Mouse (Mus musculus): Measurements from ENCODE around the gene Wars. TPM values are rescaled to one million over a fixed set of nuclear protein-coding genes. Genes with fewer than 3 reads are reported as not detected.

Wars gene
- polyA plus RNA-seq, 1 experiment from 2014 or later: 59.9 TPM

DNA sequence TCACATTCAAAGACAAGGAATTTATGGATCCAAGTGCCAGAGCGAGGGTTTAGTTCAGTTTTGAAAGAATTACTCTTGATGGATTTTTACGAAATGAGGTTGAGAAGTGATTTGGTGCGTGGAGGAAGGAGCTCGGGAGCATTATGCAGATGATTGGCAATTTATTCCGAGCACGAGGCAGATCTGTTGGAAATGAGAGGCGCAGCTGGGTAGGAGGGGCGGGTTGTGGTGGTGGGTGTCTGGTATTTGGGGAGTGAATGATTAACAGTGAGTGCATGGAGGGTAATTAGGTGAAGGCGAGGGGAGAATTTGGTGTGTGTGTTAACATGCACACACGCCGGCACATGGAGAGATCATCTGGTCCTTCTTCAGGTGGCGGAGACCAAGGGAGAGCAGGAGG, 12.4 kb upstream of the Wars start:
- Histone ChIP-seq H3K4me3 (no peak overlapping the region), H3K36me3 (no peaks in the 10 kb centered on the region), H3K4me1 (no peaks in the 10 kb centered on the region; the same call in 1 of the 2 replicates), H3K4me2 (no peak overlapping the region), H3K27ac (replicated peaks) (no peak overlapping the region), H3K27me3 (replicated peaks) (peaks cover 10% of the 10 kb centered on the region; the same call in 1 of the 2 replicates), H3K9ac (no peak overlapping the region), H3K9me3 (no peaks in the 10 kb centered on the region)
- 78% methylated on average over 12 of the region's 12 CpGs for WGBS
- no peak for ATAC-seq (ENCODE audit: extremely low read depth, insufficient number of reproducible peaks, low FRiP score, low TSS enrichment)

DNA sequence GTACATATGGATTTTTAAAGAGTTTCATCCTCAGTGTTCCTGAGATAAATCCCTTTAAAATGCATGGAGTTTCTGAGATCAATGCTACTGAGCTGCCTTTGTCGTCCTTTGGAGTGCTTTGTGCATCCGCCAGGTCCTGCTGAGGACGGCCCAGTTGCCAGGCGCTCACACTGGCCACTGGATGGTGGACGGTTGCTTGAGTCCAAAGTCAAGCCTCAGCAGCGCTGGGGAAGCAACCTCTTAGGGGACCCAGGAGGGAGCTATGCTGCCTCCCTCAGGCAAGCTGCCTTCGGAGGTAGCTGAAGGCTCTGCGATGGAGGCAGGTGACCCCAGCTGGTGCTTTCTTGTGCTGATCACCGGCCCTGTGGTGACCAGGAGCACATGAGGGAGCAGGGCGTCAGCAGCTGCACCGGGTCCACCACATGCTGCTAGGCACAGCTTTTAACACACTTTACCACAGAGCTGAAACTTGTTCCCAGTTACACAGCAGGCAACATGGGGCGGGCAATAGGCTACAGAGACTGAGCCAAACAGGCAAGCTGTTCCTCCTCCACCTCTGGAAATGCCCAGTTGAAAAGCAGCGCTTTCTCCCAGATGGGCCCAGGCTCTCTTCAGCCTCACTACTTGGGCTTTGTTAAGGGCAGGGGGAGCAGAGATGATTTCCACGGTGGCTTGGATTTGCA, 11.8 kb upstream of the Wars start:
- Histone ChIP-seq H3K4me3 (no peak overlapping the region), H3K9ac (no peak overlapping the region), H3K9me3 (no peaks in the 10 kb centered on the region), H3K36me3 (no peaks in the 10 kb centered on the region), H3K27ac (replicated peaks) (no peak overlapping the region), H3K27me3 (replicated peaks) (peaks cover 10% of the 10 kb centered on the region; the same call in 1 of the 2 replicates), H3K4me1 (peaks cover 5% of the 10 kb centered on the region), H3K4me2 (no peak overlapping the region)
- ATAC-seq (ENCODE audit: extremely low read depth, insufficient number of reproducible peaks, low FRiP score, low TSS enrichment): no peak
- WGBS: 54% methylated on average over 14 of the region's 14 CpGs

DNA sequence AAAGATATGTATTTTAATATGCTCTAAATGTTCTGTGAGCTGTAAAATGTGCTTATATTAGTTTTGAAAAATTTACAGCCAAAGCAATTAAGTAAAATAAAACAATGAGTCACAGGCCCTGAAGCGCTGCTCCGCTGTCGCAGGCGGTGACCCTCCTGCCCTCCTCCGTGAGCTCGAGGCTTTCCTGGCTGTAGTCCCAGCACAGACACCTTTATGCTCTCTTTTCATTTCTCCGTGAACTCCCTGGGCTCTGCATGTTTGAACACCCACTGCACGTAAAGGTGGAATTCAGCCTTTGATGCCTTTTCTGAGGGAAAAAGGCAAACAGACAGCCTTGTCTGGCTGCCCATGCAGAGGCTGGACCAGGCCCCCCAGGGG, 10.3 kb upstream of the Wars start:
- no peak overlapping the region for H3K4me2 ChIP-seq
- no peak for ATAC-seq (ENCODE audit: extremely low read depth, insufficient number of reproducible peaks, low FRiP score, low TSS enrichment)
- no peak overlapping the region for H3K4me3 ChIP-seq
- H3K27me3 ChIP-seq (replicated peaks): peaks cover 10% of the 10 kb centered on the region; the same call in 1 of the 2 replicates
- WGBS: 61% methylated on average over 8 of the region's 8 CpGs
- peaks cover 5% of the 10 kb centered on the region for H3K4me1 ChIP-seq
- H3K9ac ChIP-seq: no peak overlapping the region
- no peaks in the 10 kb centered on the region for H3K9me3 ChIP-seq
- no peak overlapping the region for H3K27ac ChIP-seq (replicated peaks)
- H3K36me3 ChIP-seq: no peaks in the 10 kb centered on the region

DNA sequence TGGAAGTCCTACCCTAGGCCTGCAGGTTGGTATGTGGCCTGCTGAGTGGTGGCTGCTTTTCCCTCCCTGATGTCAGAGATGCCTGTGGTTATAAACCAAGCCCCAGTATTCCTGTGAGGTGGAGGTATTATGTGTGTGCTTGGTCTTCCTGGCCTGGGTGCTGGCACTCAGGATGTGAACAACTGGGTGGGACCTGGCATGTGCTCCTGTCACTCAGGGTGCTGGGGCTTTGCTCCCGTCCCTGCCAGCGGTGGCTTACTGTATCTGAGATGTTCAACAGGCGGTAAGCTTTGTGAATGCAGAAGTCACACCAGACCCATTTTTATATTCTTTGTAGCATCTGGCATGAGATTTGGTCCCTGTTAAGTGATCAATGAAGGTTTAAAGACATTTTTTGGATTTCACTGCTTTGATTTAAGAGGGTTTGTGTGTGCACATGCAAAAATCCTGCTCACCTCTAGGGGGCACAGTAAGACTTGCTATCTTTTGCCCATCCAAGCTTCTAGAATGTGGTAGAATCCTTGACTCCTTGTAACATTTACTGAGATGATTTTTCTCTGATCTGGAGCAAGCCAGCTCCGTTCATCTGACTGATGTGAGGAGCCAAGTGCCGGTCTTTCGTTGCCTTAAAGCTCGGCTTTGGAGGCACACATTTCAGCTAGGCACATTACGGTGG, 9.8 kb upstream of the Wars start:
- H3K4me2 ChIP-seq: no peak overlapping the region
- no peak overlapping the region for H3K9ac ChIP-seq
- WGBS: 85% methylated on average over 8 of the region's 8 CpGs
- H3K36me3 ChIP-seq: no peaks in the 10 kb centered on the region
- no peak overlapping the region for H3K27ac ChIP-seq (replicated peaks)
- no peak for ATAC-seq (ENCODE audit: extremely low read depth, insufficient number of reproducible peaks, low FRiP score, low TSS enrichment)
- H3K4me1 ChIP-seq: peaks cover 5% of the 10 kb centered on the region
- no peak overlapping the region for H3K4me3 ChIP-seq
- H3K9me3 ChIP-seq: no peaks in the 10 kb centered on the region
- H3K27me3 ChIP-seq (replicated peaks): peaks cover 10% of the 10 kb centered on the region; the same call in 1 of the 2 replicates

DNA sequence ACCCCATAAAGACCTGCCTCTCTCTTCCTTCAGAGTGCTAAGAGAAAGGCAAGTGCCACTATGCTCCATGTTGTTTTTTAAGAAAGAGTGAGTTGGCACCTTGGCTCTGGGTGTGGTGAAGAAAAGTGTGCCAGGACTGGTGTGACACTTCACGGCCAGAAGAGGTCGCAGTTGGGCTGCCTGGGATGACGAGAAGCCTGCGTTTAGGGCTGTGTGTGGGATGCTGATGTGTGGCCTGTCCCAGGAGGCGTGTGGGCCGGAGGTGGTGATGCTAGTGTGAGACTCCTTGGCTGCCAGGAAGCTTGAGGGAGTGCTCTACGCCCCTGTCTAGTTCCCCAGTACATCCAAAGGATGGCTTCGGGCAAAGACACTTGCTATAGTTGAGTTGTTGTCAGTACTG, 9.0 kb upstream of the Wars start:
- H3K27ac ChIP-seq (replicated peaks): no peak overlapping the region
- H3K9me3 ChIP-seq: no peaks in the 10 kb centered on the region
- WGBS: 20% methylated on average over 8 of the region's 8 CpGs
- H3K4me3 ChIP-seq: no peak overlapping the region
- ATAC-seq (ENCODE audit: extremely low read depth, insufficient number of reproducible peaks, low FRiP score, low TSS enrichment): 0 out of 2 replicates have a peak, but pooled peaks have one; percentile 25
- peaks cover 4% of the 10 kb centered on the region; the same call in 1 of the 2 replicates for H3K36me3 ChIP-seq
- H3K9ac ChIP-seq: no peak overlapping the region
- H3K4me2 ChIP-seq: no peak overlapping the region
- peaks cover 10% of the 10 kb centered on the region; the same call in 1 of the 2 replicates for H3K27me3 ChIP-seq (replicated peaks)
- peaks cover 5% of the 10 kb centered on the region for H3K4me1 ChIP-seq

DNA sequence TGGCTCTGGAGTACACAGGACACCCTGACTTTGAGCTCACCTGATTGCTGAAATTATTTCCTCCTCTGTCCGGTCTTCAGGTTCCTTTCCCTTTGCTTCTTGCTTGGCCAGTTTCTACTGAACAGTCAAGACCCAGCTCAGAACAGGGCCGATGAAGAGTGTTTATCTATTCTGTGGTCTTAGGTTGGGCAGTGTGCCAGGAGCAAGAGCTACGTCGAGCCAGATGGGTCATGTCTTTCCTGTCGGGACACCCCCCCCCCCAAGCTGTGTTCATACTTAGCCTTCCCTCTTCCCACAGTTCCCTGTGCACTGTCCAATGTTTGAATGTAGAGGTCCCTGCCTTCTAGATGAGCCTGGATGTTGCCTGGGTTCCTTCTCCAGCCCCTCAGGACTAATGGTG, 7.4 kb upstream of the Wars start:
- H3K27ac ChIP-seq (replicated peaks): no peak overlapping the region
- H3K4me3 ChIP-seq: no peak overlapping the region
- no peak overlapping the region for H3K4me2 ChIP-seq
- H3K9me3 ChIP-seq: no peaks in the 10 kb centered on the region
- ATAC-seq (ENCODE audit: extremely low read depth, insufficient number of reproducible peaks, low FRiP score, low TSS enrichment): no peak
- H3K9ac ChIP-seq: no peak overlapping the region
- peaks cover 10% of the 10 kb centered on the region; the same call in 1 of the 2 replicates for H3K27me3 ChIP-seq (replicated peaks)
- WGBS: 30% methylated on average over 5 of the region's 5 CpGs
- H3K36me3 ChIP-seq: peaks cover 4% of the 10 kb centered on the region; the same call in 1 of the 2 replicates
- peaks cover 5% of the 10 kb centered on the region for H3K4me1 ChIP-seq

DNA sequence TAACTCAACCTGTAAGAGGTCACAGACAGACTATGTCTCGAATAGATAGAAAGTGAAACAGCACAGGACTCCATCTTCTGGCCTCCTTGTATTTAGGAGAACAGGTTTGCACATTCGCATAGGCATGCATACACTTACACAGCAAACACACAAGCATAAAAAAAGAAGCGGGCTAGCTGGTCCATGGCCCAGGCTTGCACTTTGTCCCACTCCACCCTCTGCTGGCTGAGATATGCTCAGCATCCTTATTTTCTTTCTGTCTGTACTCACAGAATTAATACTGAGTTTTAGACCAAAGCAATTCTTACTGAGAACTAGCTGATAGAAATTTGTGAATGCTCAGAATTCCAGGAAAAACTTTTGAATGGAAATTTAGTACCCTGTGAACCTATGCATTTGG, 2.0 kb upstream of the Wars start:
- H3K27me3 ChIP-seq (replicated peaks): no peaks in the 10 kb centered on the region
- peaks cover 23% of the 10 kb centered on the region for H3K4me1 ChIP-seq
- H3K4me2 ChIP-seq: no peak overlapping the region
- no peak overlapping the region for H3K9ac ChIP-seq
- ATAC-seq (ENCODE audit: extremely low read depth, insufficient number of reproducible peaks, low FRiP score, low TSS enrichment): no peak
- no peak overlapping the region for H3K4me3 ChIP-seq
- H3K27ac ChIP-seq (replicated peaks): no peak overlapping the region
- H3K9me3 ChIP-seq: no peaks in the 10 kb centered on the region
- peaks cover 4% of the 10 kb centered on the region; the same call in 1 of the 2 replicates for H3K36me3 ChIP-seq
- WGBS: 54% methylated on average over 3 of the region's 3 CpGs

DNA sequence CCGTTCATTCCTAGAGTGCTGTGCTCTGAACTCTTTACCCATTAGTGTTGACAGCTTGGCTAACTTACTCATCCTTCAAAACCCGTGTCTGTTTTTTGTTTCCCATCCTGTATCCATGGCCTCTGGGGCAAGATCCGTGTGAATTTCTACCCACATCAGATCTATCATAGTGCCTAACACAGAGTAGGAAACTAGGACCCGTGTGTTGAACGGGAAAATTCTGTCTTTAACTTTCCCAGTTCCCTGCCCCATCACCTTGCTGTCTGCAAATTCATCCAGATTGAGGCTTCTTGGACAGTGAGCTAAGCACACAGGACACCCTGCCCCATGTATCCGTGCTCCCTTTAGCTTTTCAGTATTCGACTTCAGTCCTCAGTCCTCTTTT, 450 bp upstream of the Wars start:
- peak; percentile 20; the same call in 1 of the 2 replicates for ATAC-seq (ENCODE audit: extremely low read depth, insufficient number of reproducible peaks, low FRiP score, low TSS enrichment)
- Histone ChIP-seq H3K4me1 (peaks cover 21% of the 10 kb centered on the region), H3K36me3 (peaks cover 12% of the 10 kb centered on the region; the same call in 1 of the 2 replicates), H3K4me2 (peak overlapping the region; percentile 97), H3K27me3 (replicated peaks) (no peaks in the 10 kb centered on the region), H3K9me3 (no peaks in the 10 kb centered on the region), H3K27ac (replicated peaks) (peak overlapping the region; percentile 53; the same call in 1 of the 2 replicates), H3K4me3 (peak overlapping the region; percentile 93), H3K9ac (peak overlapping the region; percentile 90)
- WGBS: 1% methylated on average over 7 of the region's 7 CpGs

DNA sequence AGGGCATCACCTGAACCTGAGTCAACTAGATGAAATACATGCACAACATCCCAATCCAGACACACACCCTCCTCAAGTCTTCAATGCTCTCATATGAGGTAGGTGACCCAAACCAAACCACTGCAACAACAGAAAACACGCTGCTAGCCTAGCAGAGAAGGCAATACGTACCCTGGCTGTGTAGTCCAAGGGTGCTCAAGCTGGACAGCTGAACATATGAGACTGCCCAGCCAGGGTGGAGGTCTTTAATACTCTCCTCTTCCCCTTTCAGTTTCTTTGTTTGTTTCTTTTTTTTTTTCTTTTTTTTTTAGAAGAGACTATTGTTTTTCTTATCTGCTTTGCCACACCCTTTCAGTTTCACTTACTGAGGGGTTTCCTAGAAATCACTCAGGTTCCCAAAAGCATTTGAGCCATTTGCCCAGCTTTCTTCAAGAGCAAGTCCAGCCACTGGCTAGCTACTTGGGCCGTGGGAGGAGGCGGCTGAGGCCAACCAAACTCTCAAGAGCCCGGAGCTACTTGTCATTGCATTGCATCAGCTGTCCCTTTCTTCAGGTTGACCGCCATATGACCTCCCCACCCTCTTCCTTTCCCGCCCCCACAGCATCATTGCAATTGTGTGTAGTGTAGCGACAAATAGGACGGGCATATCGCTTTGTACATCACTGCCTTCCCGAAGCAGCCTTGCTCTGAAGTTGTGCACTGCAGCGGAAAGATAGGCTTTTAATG, 822 bp downstream of the Wars start, which contains the start of gene Wdr25:
Gene Wdr25, plus strand, starts transcription at position 643 of the 726 bp plus-strand sequence.
- Histone ChIP-seq H3K27ac (replicated peaks) (peak within 1 kb of the TSS; percentile 53; the same call in 1 of the 2 replicates), H3K4me3 (peak within 1 kb of the TSS; percentile 93), H3K9me3 (no peaks in the 10 kb centered on the region), H3K9ac (peak within 1 kb of the TSS; percentile 90), H3K4me1 (peaks cover 21% of the 10 kb centered on the region), H3K4me2 (peak within 1 kb of the TSS; percentile 97), H3K27me3 (replicated peaks) (no peaks in the 10 kb centered on the region), H3K36me3 (peaks cover 13% of the 10 kb centered on the region)
- ATAC-seq (ENCODE audit: extremely low read depth, insufficient number of reproducible peaks, low FRiP score, low TSS enrichment): no peak
- 18% methylated on average over 12 of the region's 12 CpGs for WGBS

DNA sequence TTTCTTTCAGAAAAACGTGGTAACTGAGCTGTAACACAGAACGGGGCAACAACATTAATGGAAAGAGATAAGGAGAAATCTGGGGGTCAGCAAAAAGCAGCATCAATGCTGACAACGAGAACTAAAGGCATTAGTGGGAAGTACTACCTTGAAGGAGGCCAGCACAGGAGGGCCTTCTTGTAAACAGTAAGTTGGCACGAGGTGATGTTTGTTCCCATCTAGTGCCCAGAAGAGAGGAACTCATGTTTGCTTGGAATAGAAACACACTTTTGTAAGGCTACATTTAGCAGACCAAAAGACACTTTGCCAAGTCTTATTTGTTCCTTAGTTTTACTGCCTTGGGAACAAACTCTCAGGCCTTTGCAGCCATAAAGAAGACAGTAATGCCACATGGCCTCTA, 5.3 kb downstream of the Wars start:
- no peak for ATAC-seq (ENCODE audit: extremely low read depth, insufficient number of reproducible peaks, low FRiP score, low TSS enrichment)
- no peak overlapping the region for H3K4me2 ChIP-seq
- no peaks in the 10 kb centered on the region for H3K9me3 ChIP-seq
- no peaks in the 10 kb centered on the region for H3K27me3 ChIP-seq (replicated peaks)
- H3K4me1 ChIP-seq: peaks cover 14% of the 10 kb centered on the region
- no peak overlapping the region for H3K4me3 ChIP-seq
- H3K27ac ChIP-seq (replicated peaks): no peak overlapping the region
- 64% methylated on average over 4 of the region's 4 CpGs for WGBS
- H3K9ac ChIP-seq: no peak overlapping the region
- peaks cover 58% of the 10 kb centered on the region for H3K36me3 ChIP-seq

DNA sequence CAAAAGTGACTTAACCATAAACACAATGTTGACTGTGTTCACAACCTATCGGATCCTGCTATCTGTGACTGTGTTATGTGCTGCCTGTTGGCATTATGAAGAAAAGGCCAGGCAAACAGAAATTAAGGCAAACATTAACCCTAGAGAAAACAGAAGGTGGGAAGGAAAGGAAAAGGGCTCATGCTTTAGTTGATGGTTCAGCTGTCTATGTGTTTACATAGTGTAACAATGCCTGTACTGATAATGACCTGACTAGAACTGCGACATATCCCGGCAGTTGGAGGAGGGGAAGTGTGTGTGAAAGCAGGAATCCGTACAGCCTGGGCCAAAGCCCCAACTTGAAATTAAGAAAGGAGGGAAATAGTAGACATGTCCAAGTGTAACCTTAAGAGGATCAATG, 6.9 kb downstream of the Wars start:
- WGBS: 72% methylated on average over 4 of the region's 4 CpGs
- Histone ChIP-seq H3K4me3 (no peak overlapping the region), H3K27me3 (replicated peaks) (no peaks in the 10 kb centered on the region), H3K4me1 (peaks cover under 1% of the 10 kb centered on the region; the same call in 1 of the 2 replicates), H3K9me3 (no peaks in the 10 kb centered on the region), H3K27ac (replicated peaks) (no peak overlapping the region), H3K9ac (no peak overlapping the region), H3K36me3 (peaks cover 74% of the 10 kb centered on the region), H3K4me2 (no peak overlapping the region)
- ATAC-seq (ENCODE audit: extremely low read depth, insufficient number of reproducible peaks, low FRiP score, low TSS enrichment): no peak
